Mouse (Mus musculus): Measurements from ENCODE around the gene Cyp2c54. TPM values are rescaled to one million over a fixed set of nuclear protein-coding genes. Genes with fewer than 3 reads are reported as not detected.

The Cyp2c54 gene
- total and polyA plus RNA-seq, 3 experiments = not detected

DNA sequence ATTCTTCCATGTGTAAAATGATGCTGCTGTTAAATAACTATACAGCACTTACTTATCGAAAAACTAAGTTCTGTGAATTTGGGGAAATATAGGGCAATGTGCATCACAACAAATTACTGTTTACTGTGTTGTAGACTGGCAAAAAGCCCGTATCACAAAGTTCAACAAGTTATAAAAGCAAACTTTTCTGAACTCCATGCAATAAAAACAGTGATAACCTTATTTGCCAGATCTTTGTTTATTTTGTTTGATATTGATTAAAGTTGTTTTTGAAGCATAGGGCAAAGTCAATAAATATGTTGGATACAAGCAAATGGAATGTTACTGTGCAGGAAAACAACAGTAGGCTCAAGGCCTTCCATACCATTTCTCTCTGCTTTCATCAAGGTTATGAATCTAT lies 84.2 kb downstream of the Cyp2c54 start:
- H3K27ac ChIP-seq (ENCODE audit: control insufficient read depth, low read depth, low read length) = no peak overlapping the region
- DNase-seq (ENCODE audit: low read depth, low spot score) = no peak
- no peak overlapping the region for H3K4me3 ChIP-seq (ENCODE audit: control insufficient read depth in 1 of 2, insufficient read depth in 1 of 2, low read depth in 2 of 2, low read length in 2 of 2)
- H3K9me3 ChIP-seq (replicated peaks; ENCODE audit: insufficient read depth, low read length) = no peaks in the 10 kb centered on the region
- H3K79me2 ChIP-seq (ENCODE audit: control insufficient read depth, insufficient read depth, low read length, poor library complexity) = no peaks in the 10 kb centered on the region
- no peaks in the 10 kb centered on the region for H3K4me1 ChIP-seq (ENCODE audit: control insufficient read depth in 1 of 2, insufficient read depth in 2 of 2, low read length in 2 of 2)
- TF ChIP-seq MAX (IDR thresholded peaks at IDR 0.05; ENCODE audit: low read length) (no peak), GABPA (IDR thresholded peaks at IDR 0.05; ENCODE audit: low read depth, low read length) (no peak), EP300 (IDR thresholded peaks at IDR 0.05; ENCODE audit: low read depth in 1 of 2, low read length in 2 of 2) (no peak), MYB (IDR thresholded peaks at IDR 0.05; ENCODE audit: low read depth, low read length) (no peak), MYC (IDR thresholded peaks at IDR 0.05; ENCODE audit: low read depth, low read length) (no peak), ZC3H11A (IDR thresholded peaks at IDR 0.05; ENCODE audit: low read depth, low read length) (no peak), KAT2A (conservative IDR thresholded peaks at IDR 0.05; ENCODE audit: low read depth, low read length) (no peak), JUND (IDR thresholded peaks at IDR 0.05; ENCODE audit: low read depth, low read length) (no peak), ELF1 (IDR thresholded peaks at IDR 0.05; ENCODE audit: low read depth, low read length) (no peak), BHLHE40 (IDR thresholded peaks at IDR 0.05; ENCODE audit: borderline replicate concordance, low read depth, low read length) (no peak), MXI1 (IDR thresholded peaks at IDR 0.05; ENCODE audit: low read depth, low read length) (no peak), ZNF384 (IDR thresholded peaks at IDR 0.05; ENCODE audit: low read depth, low read length) (no peak), CTCF (IDR thresholded peaks at IDR 0.05 in 2 of 3, conservative IDR thresholded peaks at IDR 0.05 in 1 of 3; ENCODE audit: control insufficient read depth in 1 of 3, insufficient read depth in 1 of 3, low read depth in 2 of 3, low read length in 3 of 3, poor library complexity in 1 of 3, severe bottlenecking in 1 of 3) (no peak), MEF2A (IDR thresholded peaks at IDR 0.05; ENCODE audit: extremely low read depth, insufficient replicate concordance, low read depth, low read length, poor library complexity, severe bottlenecking) (no peak), TAL1 (IDR thresholded peaks at IDR 0.05; ENCODE audit: low read length) (no peak), UBTF (IDR thresholded peaks at IDR 0.05; ENCODE audit: borderline replicate concordance, insufficient read depth, low read depth, low read length) (no peak), RAD21 (IDR thresholded peaks at IDR 0.05; ENCODE audit: low read depth, low read length) (no peak), USF1 (IDR thresholded peaks at IDR 0.05; ENCODE audit: low read depth, low read length) (no peak)
- no peaks in the 10 kb centered on the region for H3K36me3 ChIP-seq (ENCODE audit: control insufficient read depth in 1 of 2, insufficient read depth in 2 of 2, low read length in 2 of 2)
- no peaks in the 10 kb centered on the region for H3K27me3 ChIP-seq (ENCODE audit: control insufficient read depth in 1 of 2, insufficient read depth in 2 of 2, low read length in 2 of 2)
- no peak overlapping the region for H3K9ac ChIP-seq (ENCODE audit: control insufficient read depth, low read depth, low read length, poor library complexity, severe bottlenecking)

Other genes with a start within 250 kb of the Cyp2c54 start
- gene Cyp2c69, start 187.0 kb downstream of the Cyp2c54 start, total RNA-seq (2012; rRNA removed) = not detected in 2 replicates
- not detected for gene Cyp2c69, start 187.0 kb downstream of the Cyp2c54 start, polyA plus RNA-seq (2012; ENCODE audit: insufficient read depth in 1 of 2, insufficient read length in 2 of 2, low read depth in 1 of 2, low replicate concordance in 2 of 2, missing spikeins in 1 of 2)
- gene Cyp2c37, start 81.4 kb downstream of the Cyp2c54 start, total RNA-seq (2012; rRNA removed) = not detected in 2 replicates
- gene Cyp2c37, start 81.4 kb downstream of the Cyp2c54 start, polyA plus RNA-seq (2012; ENCODE audit: insufficient read depth in 1 of 2, insufficient read length in 2 of 2, low read depth in 1 of 2, low replicate concordance in 2 of 2, missing spikeins in 1 of 2) = not detected
- gene Cyp2c50, start 15.9 kb upstream of the Cyp2c54 start, total RNA-seq (2012; rRNA removed) = not detected in 2 replicates
- gene Cyp2c50, start 15.9 kb upstream of the Cyp2c54 start, polyA plus RNA-seq (2012; ENCODE audit: insufficient read depth in 1 of 2, insufficient read length in 2 of 2, low read depth in 1 of 2, low replicate concordance in 2 of 2, missing spikeins in 1 of 2) = not detected
- gene Cyp2c70, start 113.5 kb upstream of the Cyp2c54 start, total RNA-seq (2012; rRNA removed) = not detected in 2 replicates
- not detected for gene Cyp2c70, start 113.5 kb upstream of the Cyp2c54 start, polyA plus RNA-seq (2012; ENCODE audit: insufficient read depth in 1 of 2, insufficient read length in 2 of 2, low read depth in 1 of 2, low replicate concordance in 2 of 2, missing spikeins in 1 of 2)
- gene Pdlim1, start 198.0 kb upstream of the Cyp2c54 start, total RNA-seq (2012; rRNA removed) = not detected in 2 replicates
- gene Pdlim1, start 198.0 kb upstream of the Cyp2c54 start, polyA plus RNA-seq (2012; ENCODE audit: insufficient read depth in 1 of 2, insufficient read length in 2 of 2, low read depth in 1 of 2, low replicate concordance in 2 of 2, missing spikeins in 1 of 2) = not detected

All from MEL (cell line).